Mouse (Mus musculus) cortical plate, adult 2 months (tissue): ENCODE results near the gene Scrn2.

Experiments used
- CTCF ChIP-seq: fragments of 200-500 bp; IDR thresholded peaks from 2 replicates; pipeline ENCODE4 v1.5.1; 2011; ENCODE audit warnings: mild to moderate bottlenecking, control low read depth, low read length; ENCODE audit not compliant: insufficient read depth; ENCODE audit errors: extremely low read depth
- POLR2A ChIP-seq: fragments of 200-500 bp; IDR thresholded peaks from 2 replicates; pipeline ENCODE4 v1.6.1; 2011; ENCODE audit warnings: mild to moderate bottlenecking, low read length, control low read depth; ENCODE audit not compliant: insufficient read depth; ENCODE audit errors: extremely low read depth

- no peak for TF ChIP-seq POLR2A
- no peak for TF ChIP-seq CTCF
Measured at GRCm38 (mm10) chr11:97052219-97052646, 22.5 kb downstream of the Scrn2 start.
